Mouse (Mus musculus) C2C12 (cell line): ENCODE measurements at regions not wholly inside any gene's neighbourhood (a gene's known extent, or its start where the extent isn't known, plus 50 kb on each side); places are given as distances from the start of the nearest gene placed in this dataset.

Source experiments
- CEBPB ChIP-seq: IDR thresholded peaks from one replicate; pipeline ENCODE4 v1.6.1; 2011; ENCODE audit warnings: low read depth, mild to moderate bottlenecking, control low read depth, moderate library complexity
- CTCF ChIP-seq: IDR thresholded peaks from one replicate; pipeline ENCODE4 v1.5.1; 2011; ENCODE audit not compliant: control insufficient read depth, insufficient read depth, insufficient read length
- MAX ChIP-seq: IDR thresholded peaks from one replicate; pipeline ENCODE4 v1.6.1; 2011; ENCODE audit warnings: mild to moderate bottlenecking, control low read depth
- USF1 ChIP-seq: IDR thresholded peaks from one replicate; pipeline ENCODE4 v1.6.1; 2011; ENCODE audit warnings: low read depth, mild to moderate bottlenecking, control low read depth, moderate library complexity

- TF ChIP-seq CTCF (no peak), MAX (no peak), CEBPB (no peak), USF1 (no peak)
Observed at GRCm38 (mm10) chr14:25052175-25052574, 406.8 kb upstream of the Zmiz1 start.
